Mouse (Mus musculus) liver (tissue): ENCODE measurements around the gene Prkaa1.

Experiments
- DNase-seq: peaks from one replicate; pipeline ENCODE4 v3.0.0-alpha.2; 2020; ENCODE audit warnings: mixed read lengths

The Prkaa1 gene

GRCm38 (mm10) chr15:5143361-5144020 lies at the start of gene Prkaa1:
Gene Prkaa1, plus strand, starts transcription at chr15:5143861.
- DNase-seq, result peak; percentile 88

GRCm38 (mm10) chr15:5095534-5096301 lies 47.9 kb upstream of the Prkaa1 start:
- DNase-seq, result no peak

- DNase-seq, result no peak
Measured at GRCm38 (mm10) chr15:5097376-5097775, 46.3 kb upstream of the Prkaa1 start.

GRCm38 (mm10) chr15:5102312-5102711 lies 41.3 kb upstream of the Prkaa1 start:
- DNase-seq, result no peak

- no peak for DNase-seq
Measured at GRCm38 (mm10) chr15:5105891-5106290, 37.8 kb upstream of the Prkaa1 start.

GRCm38 (mm10) chr15:5106293-5106692 lies 37.4 kb upstream of the Prkaa1 start:
- DNase-seq, result no peak

- no peak for DNase-seq
Measured at GRCm38 (mm10) chr15:5107686-5108654, 35.7 kb upstream of the Prkaa1 start, which contains the start of gene Card6. Gene Card6, minus strand, starts transcription at chr15:5108539.

GRCm38 (mm10) chr15:5108655-5109040 lies 35.0 kb upstream of the Prkaa1 start:
- no peak for DNase-seq

GRCm38 (mm10) chr15:5112651-5113050 lies 31.0 kb upstream of the Prkaa1 start:
- DNase-seq, result peak; percentile 74

- no peak for DNase-seq
Measured at GRCm38 (mm10) chr15:5115173-5115572, 28.5 kb upstream of the Prkaa1 start.

GRCm38 (mm10) chr15:5116270-5117030 lies 27.2 kb upstream of the Prkaa1 start, which contains the start of gene Rpl37:
Gene Rpl37, plus strand, starts transcription at chr15:5116645.
- peak; percentile 99 for DNase-seq

- DNase-seq, result no peak
Measured at GRCm38 (mm10) chr15:5117031-5117601, 26.5 kb upstream of the Prkaa1 start.

GRCm38 (mm10) chr15:5118626-5119025 lies 25.0 kb upstream of the Prkaa1 start:
- DNase-seq, result no peak

- no peak for DNase-seq
Measured at GRCm38 (mm10) chr15:5119192-5119591, 24.5 kb upstream of the Prkaa1 start.

- DNase-seq, result no peak
Measured at GRCm38 (mm10) chr15:5119707-5120106, 24.0 kb upstream of the Prkaa1 start.

- DNase-seq, result no peak
Measured at GRCm38 (mm10) chr15:5121535-5122313, 21.9 kb upstream of the Prkaa1 start.

GRCm38 (mm10) chr15:5126456-5126855 lies 17.2 kb upstream of the Prkaa1 start:
- DNase-seq, result no peak

- DNase-seq, result no peak
Measured at GRCm38 (mm10) chr15:5127487-5127886, 16.2 kb upstream of the Prkaa1 start.

GRCm38 (mm10) chr15:5128176-5128940 lies 15.3 kb upstream of the Prkaa1 start:
- no peak for DNase-seq

GRCm38 (mm10) chr15:5129111-5129805 lies 14.4 kb upstream of the Prkaa1 start:
- DNase-seq, result no peak
